Mouse (Mus musculus) hindlimb bud, embryonic 11.5 days (tissue): ENCODE results near the gene C77080.
"Not testable (repeated sequence)": the region's sequence is repeated elsewhere in the genome, so short reads cannot be mapped to it uniquely, and the experiment has no call there.

Experiments
- DNase-seq: peaks from one replicate; pipeline ENCODE4 v3.0.0-alpha.2; 2012; ENCODE audit warnings: low read depth, low spot score; ENCODE audit errors: extremely low spot score

The C77080 gene

GRCm38 (mm10) chr4:129220376-129221089 is 40.7 kb downstream of the C77080 start:
- no peak for DNase-seq

DNA sequence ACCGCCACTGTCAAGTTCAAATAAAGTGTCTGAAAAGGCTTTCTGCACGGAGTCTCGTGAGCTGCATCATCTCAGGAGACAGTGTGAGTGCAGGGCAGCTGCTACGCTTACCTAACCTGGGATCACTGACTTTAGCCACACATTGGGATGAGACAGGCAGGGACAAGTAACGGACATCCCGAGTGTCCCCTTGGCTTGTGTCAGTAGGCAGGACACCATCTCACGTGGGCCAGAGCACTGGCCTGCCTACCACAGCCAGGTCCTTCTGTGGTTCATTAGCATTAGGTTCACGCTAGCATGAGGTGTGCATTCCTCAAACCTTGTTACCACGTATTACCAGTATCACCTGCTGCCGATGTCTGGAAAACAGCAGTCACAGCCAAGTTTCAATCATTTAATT is 42.0 kb downstream of the C77080 start:
- no peak for DNase-seq

DNA sequence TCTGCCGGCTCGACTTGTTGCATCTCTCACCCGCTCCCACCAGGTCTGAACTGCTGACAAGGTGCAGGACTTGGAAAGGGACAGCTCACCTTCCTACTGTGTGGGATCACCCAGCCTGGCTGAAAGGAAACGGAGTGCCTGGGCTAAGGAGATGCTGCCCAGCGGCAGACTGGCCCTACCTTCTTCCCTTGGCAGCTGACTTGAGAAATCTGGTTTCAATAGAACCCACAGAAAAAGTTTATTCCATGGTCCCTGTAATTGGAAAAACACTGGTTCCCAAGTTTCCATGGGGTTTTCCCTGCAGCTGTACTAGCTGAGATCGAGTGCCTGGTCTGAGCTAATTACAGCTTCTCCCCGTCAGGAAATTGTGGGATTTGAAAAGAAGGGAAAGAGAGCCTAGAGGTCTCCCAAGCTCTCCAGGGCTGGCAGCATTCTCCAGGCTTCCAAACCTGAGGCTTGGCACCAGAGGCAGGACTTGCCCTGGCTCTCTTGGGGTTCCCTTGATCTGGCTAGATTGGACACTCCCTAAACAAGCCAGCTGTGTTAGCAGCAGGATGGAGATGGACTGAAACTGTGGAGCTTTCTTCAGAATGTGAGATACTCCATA is 42.5 kb downstream of the C77080 start:
- DNase-seq, result no peak

DNA sequence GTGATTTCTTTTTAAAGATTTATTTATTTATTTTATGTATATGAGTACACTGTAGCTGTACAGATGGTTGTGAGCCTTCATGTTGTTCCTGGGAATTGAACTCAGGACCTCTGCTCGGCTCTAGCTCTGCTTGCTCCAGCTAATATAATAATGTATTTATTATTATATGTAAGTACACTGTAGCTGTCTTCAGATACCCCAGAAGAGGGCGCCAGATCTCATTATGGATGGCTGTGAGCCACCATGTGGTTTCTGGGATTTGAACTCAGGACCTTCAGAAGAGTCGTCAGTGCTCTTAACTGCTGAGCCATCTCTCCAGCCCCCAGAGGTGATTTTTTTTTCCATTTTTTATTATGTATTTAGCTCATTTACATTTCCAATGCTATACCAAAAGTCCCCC is 48.7 kb downstream of the C77080 start:
- not testable (repeated sequence) for DNase-seq

DNA sequence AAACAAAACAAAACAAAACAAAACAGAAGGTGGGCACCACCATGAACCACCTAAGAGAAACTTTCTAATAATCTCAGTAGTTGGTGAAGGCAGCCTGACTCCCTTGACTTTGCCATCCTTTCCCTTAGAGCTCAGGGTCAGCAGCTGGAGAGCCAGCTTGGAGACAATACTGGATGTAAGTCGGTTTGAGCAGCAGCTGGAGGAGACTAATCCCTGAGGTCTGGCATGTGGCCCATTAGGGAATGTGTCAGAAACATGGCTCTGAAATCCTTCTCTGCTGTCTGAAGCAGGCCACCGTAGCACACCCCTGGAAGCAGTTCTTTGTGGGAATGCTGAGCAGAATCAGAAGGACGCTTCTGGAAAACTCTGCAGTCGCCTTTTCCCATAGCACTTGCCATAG is 49.7 kb downstream of the C77080 start:
- no peak for DNase-seq

GRCm38 (mm10) chr4:129209504-129209903 is 51.7 kb downstream of the C77080 start:
- DNase-seq, result peak; percentile 20

DNA sequence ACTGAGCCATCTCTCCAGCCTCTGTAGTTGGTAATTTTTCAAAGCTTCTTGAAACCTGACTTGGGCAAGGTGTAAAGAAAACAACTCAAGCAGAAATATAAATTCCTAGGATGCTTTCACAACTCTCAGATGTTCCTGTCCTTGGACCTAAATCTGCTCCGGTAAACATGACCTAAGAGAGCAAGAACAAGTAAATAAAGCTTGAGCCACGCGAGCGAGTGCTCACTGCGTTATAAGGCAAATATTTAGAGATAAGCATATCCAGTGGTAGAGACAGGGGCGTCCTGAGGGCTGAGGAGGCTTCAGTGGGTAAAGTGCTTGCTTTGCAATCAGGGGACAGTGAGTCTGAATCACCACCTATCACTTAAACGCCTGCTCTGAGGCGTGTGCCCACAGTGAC is 54.4 kb downstream of the C77080 start:
- no peak for DNase-seq

GRCm38 (mm10) chr4:129204655-129205054 is 56.5 kb downstream of the C77080 start:
- no peak for DNase-seq

DNA sequence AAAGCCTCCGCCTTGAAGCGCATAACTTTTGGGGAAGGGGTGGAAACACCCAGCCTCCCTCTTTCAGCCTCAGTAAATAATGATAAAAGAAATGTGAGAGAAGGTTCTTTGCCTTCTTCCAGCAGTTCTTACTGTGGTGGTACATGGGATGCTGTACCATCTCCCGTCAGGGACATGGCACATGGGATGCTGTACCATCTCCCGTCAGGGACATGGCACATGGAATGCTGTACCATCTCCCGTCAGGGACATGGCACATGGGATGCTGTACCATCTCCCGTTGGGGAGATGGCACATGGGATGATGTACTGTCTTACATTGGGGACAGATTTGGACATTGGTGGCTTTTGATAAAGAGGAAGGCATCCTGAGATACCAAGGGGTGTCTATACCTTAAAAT is 63.7 kb downstream of the C77080 start:
- DNase-seq, result no peak

- no peak for DNase-seq
Observed at GRCm38 (mm10) chr4:129194280-129194679, 66.9 kb downstream of the C77080 start.

DNA sequence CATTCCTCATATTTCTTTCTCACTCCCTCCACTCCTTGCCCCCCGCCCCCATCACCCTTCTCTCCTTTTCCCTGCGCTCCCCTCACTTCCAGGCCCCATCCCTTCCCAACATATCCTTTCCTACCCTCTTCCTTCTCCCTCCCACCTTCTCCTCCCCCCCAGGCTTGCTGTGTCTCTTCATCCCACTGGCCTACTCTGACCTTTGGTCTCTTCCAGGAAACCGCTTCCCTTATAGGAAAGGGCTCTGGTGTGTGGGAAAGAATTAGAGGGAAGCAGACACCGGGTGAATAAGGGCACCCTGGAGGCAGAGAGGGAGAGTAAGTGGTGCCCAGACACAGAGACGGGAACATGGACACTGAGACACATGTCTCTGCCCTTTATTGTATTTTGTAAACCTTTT is 69.5 kb downstream of the C77080 start:
- no peak for DNase-seq

- DNase-seq, result no peak
Observed at GRCm38 (mm10) chr4:129190538-129190937, 70.7 kb downstream of the C77080 start.

DNA sequence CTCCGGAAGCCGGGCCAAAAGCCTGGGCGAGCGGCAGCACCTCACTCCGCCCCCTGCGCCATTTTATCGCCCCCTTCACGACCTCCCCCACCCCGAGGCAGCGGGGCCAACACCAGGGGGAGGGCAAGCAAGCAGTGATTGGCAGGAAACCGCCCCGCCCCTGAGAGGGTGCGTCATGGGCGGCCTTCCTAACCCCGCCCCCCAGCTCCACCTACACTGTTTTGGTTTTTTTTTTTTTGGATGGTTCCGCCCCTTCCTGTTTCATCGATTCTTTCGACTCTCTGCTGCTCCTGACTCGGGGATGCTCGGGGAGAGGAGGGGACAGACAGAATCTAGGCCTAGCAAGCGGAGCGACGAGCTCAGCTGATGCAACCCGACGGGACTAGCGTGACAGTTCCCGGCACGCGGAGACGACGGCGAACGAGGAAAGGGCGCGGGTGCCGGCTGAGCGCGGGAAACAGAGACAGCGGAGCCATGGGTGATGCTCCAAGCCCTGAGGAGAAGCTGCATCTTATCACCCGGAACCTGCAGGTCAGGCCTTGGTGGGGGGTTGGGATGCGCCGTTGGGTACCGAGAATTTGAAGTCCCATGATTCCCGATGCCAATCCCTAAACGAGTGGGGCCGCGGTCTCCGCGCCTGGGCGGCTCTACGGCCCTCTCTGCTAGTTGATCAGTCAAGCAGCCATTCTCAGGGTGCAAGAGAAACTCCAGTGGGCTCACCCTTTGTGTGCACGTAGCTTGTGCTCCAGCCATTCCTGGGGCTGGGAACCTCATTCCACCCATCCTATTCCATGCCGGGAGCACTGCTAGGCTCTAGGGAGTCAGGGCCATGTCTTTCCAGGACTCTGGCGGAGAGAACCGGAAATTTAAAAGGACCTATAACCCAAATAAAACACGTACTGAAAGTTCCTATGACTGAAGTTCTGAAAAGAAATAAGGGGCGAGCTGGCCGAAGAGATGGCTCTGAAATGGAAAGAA is 71.4 kb downstream of the C77080 start, which contains the start of the genes S100pbp and Yars:
S100pbp (minus strand) TSS at position 186 of the 978 bp plus-strand sequence.
Yars (plus strand) TSS at position 219 of the 978 bp plus-strand sequence.
- DNase-seq, result peak; percentile 97

- peak; percentile 5 for DNase-seq
Observed at GRCm38 (mm10) chr4:129188803-129189541, 72.2 kb downstream of the C77080 start.

DNA sequence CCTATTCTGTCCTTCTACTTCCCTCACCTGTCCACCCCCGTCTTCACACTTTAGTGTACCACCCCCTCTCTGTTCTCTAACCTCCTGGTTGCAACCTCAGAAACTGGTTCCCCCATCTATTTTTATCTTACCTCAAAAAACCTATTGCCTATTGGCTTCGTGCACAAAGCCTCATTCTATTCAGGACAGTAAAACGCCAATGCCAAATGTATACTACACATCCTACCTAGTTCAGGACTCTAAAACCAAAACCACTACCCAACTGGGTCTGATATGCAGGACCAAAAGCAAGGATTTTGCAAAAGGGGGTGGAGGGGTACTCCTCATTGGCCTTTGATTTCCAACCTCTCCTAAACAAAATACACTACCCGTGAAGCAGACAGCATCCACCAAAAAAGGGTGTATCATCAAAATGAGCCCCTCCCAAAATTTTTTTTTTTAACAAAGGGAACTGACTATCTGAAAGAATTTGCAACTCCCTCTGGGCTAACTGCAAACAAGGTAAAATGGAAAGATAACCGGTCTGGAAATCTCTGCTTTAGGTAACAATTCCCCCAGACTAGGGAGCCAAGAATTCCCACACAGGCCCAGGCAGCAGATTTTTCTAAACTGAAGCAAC is 73.1 kb downstream of the C77080 start:
- no peak for DNase-seq

DNA sequence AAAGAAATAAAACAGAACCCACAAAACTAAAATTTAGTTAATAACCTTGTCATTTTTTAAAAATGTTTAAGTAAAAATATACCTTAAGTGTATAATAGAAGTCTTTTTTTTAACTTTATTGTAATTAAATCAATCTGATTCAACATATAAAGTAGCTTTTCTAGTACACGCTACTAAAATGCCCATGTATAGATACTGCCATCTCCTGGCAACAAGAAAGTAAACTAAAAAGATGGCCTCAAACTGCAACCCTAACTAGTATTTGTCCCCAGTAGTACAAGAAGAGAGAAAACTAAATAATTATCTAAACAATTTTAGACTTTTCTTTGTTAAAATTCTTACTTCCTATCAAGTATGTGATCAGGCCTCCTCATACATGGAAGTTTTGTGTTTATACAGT is 81.6 kb downstream of the C77080 start:
- no peak for DNase-seq

DNA sequence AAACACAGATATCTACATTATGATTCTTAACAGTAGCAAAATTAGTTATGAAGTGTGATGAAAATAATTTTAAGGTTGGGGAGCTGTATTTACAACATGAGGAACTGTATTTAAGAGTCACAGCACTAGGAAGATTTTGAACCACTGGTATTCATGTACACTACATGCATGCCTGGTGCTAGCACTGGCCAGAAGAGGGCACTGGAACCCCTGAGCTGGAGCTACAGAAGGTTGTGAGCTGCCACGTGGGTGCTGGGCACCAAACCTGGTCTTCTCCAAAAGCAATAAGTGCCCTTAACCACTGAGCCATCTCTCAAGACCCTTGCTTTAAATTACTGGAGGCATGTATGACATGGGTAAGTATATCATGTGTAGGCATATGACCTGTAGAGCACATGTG is 88.7 kb downstream of the C77080 start:
- no peak for DNase-seq
